Mouse (Mus musculus): ENCODE measurements around the gene Trpm2. TPM values are rescaled to one million over a fixed set of nuclear protein-coding genes. Genes with fewer than 3 reads are reported as not detected.

Gene Trpm2
- polyA plus RNA-seq, 1 experiment: 53.7 TPM

GRCm38 (mm10) chr10:77902894-77903715 is 67.3 kb downstream of the Trpm2 start:
- Histone ChIP-seq H3K4me1 (ENCODE audit: control insufficient read depth, insufficient read depth, low read length) (no peaks in the 10 kb centered on the region), H3K27ac (ENCODE audit: control insufficient read depth, insufficient read depth, low read depth, low read length, poor library complexity) (no peak overlapping the region), H3K4me3 (replicated peaks; ENCODE audit: control insufficient read depth, low read depth, low read length) (no peak overlapping the region)
- WGBS: 7% methylated on average over 34 of the region's 35 CpGs
- TF ChIP-seq CTCF (IDR thresholded peaks at IDR 0.05; ENCODE audit: control insufficient read depth, insufficient read depth, low read length) (no peak), POLR2A (IDR thresholded peaks at IDR 0.05; ENCODE audit: borderline replicate concordance, control insufficient read depth, low read depth, low read length) (no peak)

GRCm38 (mm10) chr10:77902211-77902893 is 68.0 kb downstream of the Trpm2 start, which contains the start of gene Lrrc3:
Gene Lrrc3, minus strand, starts transcription at chr10:77902536.
- Histone ChIP-seq H3K4me3 (replicated peaks; ENCODE audit: control insufficient read depth, low read depth, low read length) (no peak within 1 kb of the TSS), H3K4me1 (ENCODE audit: control insufficient read depth, insufficient read depth, low read length) (no peaks in the 10 kb centered on the region), H3K27ac (ENCODE audit: control insufficient read depth, insufficient read depth, low read depth, low read length, poor library complexity) (no peak within 1 kb of the TSS)
- TF ChIP-seq POLR2A (IDR thresholded peaks at IDR 0.05; ENCODE audit: borderline replicate concordance, control insufficient read depth, low read depth, low read length) (no peak), CTCF (IDR thresholded peaks at IDR 0.05; ENCODE audit: control insufficient read depth, insufficient read depth, low read length) (no peak)
- WGBS: 3% methylated on average over 46 of the region's 46 CpGs

GRCm38 (mm10) chr10:77901871-77902210 is 68.5 kb downstream of the Trpm2 start:
- H3K4me1 ChIP-seq (ENCODE audit: control insufficient read depth, insufficient read depth, low read length): no peaks in the 10 kb centered on the region
- TF ChIP-seq POLR2A (IDR thresholded peaks at IDR 0.05; ENCODE audit: borderline replicate concordance, control insufficient read depth, low read depth, low read length) (no peak), CTCF (IDR thresholded peaks at IDR 0.05; ENCODE audit: control insufficient read depth, insufficient read depth, low read length) (no peak)
- WGBS: 11% methylated on average over 14 of the region's 14 CpGs
- H3K27ac ChIP-seq (ENCODE audit: control insufficient read depth, insufficient read depth, low read depth, low read length, poor library complexity): no peak overlapping the region
- no peak overlapping the region for H3K4me3 ChIP-seq (replicated peaks; ENCODE audit: control insufficient read depth, low read depth, low read length)

- H3K27ac ChIP-seq (ENCODE audit: control insufficient read depth, insufficient read depth, low read depth, low read length, poor library complexity): no peak overlapping the region
Measured at GRCm38 (mm10) chr10:77900903-77901818, 69.2 kb downstream of the Trpm2 start.

GRCm38 (mm10) chr10:77900126-77900525 is 70.2 kb downstream of the Trpm2 start:
- TF ChIP-seq POLR2A (IDR thresholded peaks at IDR 0.05; ENCODE audit: borderline replicate concordance, control insufficient read depth, low read depth, low read length): no peak
- no peak for TF ChIP-seq CTCF (IDR thresholded peaks at IDR 0.05; ENCODE audit: control insufficient read depth, insufficient read depth, low read length)
- no peak overlapping the region for H3K4me3 ChIP-seq (replicated peaks; ENCODE audit: control insufficient read depth, low read depth, low read length)
- H3K27ac ChIP-seq (ENCODE audit: control insufficient read depth, insufficient read depth, low read depth, low read length, poor library complexity): no peak overlapping the region
- no peaks in the 10 kb centered on the region for H3K4me1 ChIP-seq (ENCODE audit: control insufficient read depth, insufficient read depth, low read length)
- 66% methylated on average over 7 of the region's 7 CpGs for WGBS

More at GRCm38 (mm10) chr10:77900903-77901818, 69.2 kb downstream of the Trpm2 start:
- Histone ChIP-seq H3K4me1 (ENCODE audit: control insufficient read depth, insufficient read depth, low read length) (no peaks in the 10 kb centered on the region), H3K4me3 (replicated peaks; ENCODE audit: control insufficient read depth, low read depth, low read length) (no peak overlapping the region)
- TF ChIP-seq CTCF (IDR thresholded peaks at IDR 0.05; ENCODE audit: control insufficient read depth, insufficient read depth, low read length): no peak
- 87% methylated on average over 27 of the region's 27 CpGs for WGBS

- no peak overlapping the region for H3K4me3 ChIP-seq (replicated peaks; ENCODE audit: control insufficient read depth, low read depth, low read length)
- no peak overlapping the region for H3K27ac ChIP-seq (ENCODE audit: control insufficient read depth, insufficient read depth, low read depth, low read length, poor library complexity)
- TF ChIP-seq POLR2A (IDR thresholded peaks at IDR 0.05; ENCODE audit: borderline replicate concordance, control insufficient read depth, low read depth, low read length) (no peak), CTCF (IDR thresholded peaks at IDR 0.05; ENCODE audit: control insufficient read depth, insufficient read depth, low read length) (no peak)
- 83% methylated on average over 5 of the region's 5 CpGs for WGBS
- no peaks in the 10 kb centered on the region for H3K4me1 ChIP-seq (ENCODE audit: control insufficient read depth, insufficient read depth, low read length)
Measured at GRCm38 (mm10) chr10:77895562-77895961, 74.8 kb downstream of the Trpm2 start.

GRCm38 (mm10) chr10:77890987-77891565 is 79.3 kb downstream of the Trpm2 start:
- H3K4me3 ChIP-seq (replicated peaks; ENCODE audit: control insufficient read depth, low read depth, low read length): no peak overlapping the region
- WGBS: 78% methylated on average over 8 of the region's 8 CpGs
- no peaks in the 10 kb centered on the region for H3K4me1 ChIP-seq (ENCODE audit: control insufficient read depth, insufficient read depth, low read length)
- TF ChIP-seq CTCF (IDR thresholded peaks at IDR 0.05; ENCODE audit: control insufficient read depth, insufficient read depth, low read length) (no peak), POLR2A (IDR thresholded peaks at IDR 0.05; ENCODE audit: borderline replicate concordance, control insufficient read depth, low read depth, low read length) (no peak)
- H3K27ac ChIP-seq (ENCODE audit: control insufficient read depth, insufficient read depth, low read depth, low read length, poor library complexity): no peak overlapping the region
